Mouse (Mus musculus): ENCODE measurements around the gene 3425401B19Rik.

DNA sequence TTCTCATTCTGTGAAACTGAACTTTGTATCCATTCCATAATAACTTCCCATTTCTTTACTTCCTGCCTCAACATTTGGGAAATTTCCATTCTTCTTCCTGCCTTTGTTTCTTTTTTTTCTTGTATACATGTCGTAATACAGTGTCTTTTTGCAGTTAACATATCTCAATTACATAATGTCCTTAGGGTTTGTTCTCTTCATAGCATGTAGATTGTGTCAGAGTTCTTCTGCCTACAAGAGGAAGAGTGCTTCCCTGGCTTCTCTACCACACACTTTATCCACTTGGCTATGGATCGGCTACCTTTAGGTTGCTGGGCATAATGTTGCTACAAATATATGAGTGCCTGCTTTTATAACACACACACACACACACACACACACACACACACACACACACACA lies 10.8 kb upstream of the 3425401B19Rik start:
- no peak for TF ChIP-seq POLR2A (IDR thresholded peaks at IDR 0.05; ENCODE audit: low read depth, low read length)
- TF ChIP-seq ZNF384 (IDR thresholded peaks at IDR 0.05; ENCODE audit: low read depth, low read length): no peak
- no peak for TF ChIP-seq NELFE (IDR thresholded peaks at IDR 0.05; ENCODE audit: low read depth, low read length)
- TF ChIP-seq CHD2 (IDR thresholded peaks at IDR 0.05; ENCODE audit: low read length): no peak

Measured in CH12.LX (cell line).